Mouse (Mus musculus) left cerebral cortex, adult 9 months (tissue): Measurements from ENCODE around the gene Ctnnal1.

Experiments used
- DNase-seq, 2 experiments: peaks; one replicate each; pipeline ENCODE4 v3.0.0; 2022; ENCODE audit warnings: low spot score in 2 of 2

Ctnnal1 gene

DNA sequence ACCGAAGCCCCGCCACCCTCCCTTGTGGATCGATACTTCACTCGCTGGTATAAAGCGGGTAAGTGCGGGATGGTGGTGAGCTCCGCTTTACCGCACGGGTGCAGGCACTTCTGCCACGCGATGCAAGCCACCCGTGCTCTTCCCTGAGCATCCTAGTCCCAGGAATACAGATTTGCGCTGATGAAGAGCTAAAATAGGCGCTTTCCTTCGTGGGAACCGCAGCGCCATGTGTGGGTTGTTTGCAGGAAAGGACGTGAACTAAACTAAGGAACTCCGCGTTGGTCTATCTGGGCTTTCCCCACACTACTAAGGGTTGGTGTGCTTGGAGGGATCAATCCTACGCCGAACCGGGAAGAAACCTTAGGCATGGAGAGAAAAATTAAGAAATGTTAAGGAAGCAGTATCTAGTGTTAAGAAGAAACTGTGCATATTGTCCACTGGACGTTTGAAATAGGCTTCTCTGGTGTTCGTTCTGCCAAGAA lies 62.3 kb downstream of the Ctnnal1 start:
- DNase-seq: no peak

DNA sequence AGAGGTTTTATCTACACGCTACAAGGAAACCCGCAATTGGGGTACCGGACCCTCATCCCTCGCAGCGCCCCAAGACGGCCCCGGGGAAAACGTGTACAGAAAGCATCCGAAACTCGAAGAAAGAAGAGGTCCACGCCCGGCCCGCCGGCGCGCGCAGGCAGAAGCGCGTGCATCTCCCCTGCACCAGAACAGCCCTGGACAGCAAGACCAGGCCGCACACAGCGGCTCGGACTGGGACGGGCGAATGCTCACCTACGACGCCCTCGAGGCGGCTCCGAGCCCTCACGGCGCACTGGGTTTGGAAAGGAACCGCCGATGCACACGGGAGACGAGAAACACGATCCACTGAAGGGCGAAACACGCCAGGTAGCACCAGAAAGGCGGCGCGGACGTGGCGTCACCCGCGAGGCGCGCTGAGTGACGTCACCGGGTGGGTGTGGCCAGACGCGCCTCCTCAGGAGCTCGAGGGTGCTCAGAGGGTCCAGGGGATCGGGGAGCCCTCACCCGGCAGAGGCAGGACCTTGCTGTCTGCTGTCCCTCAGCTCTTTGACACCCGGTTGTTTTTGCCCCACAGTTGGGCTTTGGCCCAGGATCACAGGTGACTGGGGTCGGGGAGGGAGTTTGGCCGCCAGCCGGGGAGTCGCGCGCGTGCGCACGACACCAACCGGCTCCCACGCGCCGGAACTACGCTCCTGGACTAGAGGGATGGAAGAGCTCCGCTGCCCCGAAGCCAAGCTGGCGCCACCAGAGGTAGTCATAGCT lies 62.9 kb downstream of the Ctnnal1 start, which contains the start of the genes Elp1 and Fam206a:
TSS of gene Elp1 (minus strand) at position 425 of the 762 bp plus-strand sequence.
TSS of gene Fam206a (plus strand) at position 439 of the 762 bp plus-strand sequence.
- DNase-seq: peak; percentile 85 to 96

DNA sequence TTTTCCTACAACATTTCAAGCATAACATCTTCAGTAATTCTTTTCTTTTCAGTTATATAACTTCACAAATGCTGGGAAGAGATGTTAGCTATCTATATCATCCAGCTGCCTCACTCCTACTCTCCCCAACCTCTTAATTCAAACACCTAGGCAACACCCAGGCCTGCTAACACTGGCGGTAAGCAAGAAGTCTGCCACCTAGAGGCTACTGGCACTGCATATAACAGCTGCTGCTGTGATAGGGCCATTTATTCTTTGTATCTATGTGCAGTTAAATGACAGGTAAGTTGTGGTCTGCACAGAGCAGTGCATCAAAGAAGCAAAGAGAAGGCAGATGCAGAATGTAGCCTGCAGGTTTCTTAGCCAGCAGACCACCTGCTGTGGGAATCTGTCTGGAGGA lies 73.6 kb downstream of the Ctnnal1 start:
- DNase-seq: peak in 1 of 2 experiments; percentile 25

DNA sequence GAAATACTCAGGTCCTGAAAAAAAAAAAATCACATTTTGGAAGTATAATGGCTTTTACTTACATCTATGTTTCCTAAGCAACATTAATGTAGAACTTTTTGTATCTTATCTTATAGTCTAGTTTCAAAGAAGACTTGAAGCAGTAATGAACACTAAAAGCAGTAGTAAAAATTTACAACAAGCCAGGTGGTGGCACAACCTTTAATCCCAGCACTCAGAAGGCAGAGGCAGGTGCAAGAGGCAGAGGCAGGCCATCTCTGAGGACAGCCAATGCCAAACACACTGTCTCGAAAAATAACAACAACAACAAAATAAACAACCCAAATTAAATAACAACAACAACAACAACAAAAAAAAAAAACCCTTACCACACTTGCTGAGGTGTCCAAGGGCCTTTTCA lies 93.9 kb downstream of the Ctnnal1 start:
- no peak for DNase-seq

DNA sequence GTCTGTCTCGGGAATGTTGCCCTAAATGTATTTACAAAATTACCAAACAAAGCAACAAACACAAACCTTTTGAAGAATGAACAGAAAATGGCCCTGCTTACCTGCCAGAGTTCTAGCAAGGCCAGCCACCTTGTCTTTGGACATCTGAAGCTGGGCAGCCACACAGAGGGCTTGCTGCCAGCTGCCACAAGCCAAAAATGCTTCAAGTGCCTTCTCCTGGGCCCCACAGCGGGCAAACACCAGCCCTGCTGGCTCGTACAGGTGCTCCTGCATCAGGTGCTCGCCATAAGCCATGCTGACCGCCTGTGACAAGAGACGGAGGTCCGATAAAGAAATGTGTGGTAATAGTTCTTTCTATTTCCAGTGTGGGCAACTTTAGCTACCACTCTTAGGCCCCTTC lies 96.1 kb downstream of the Ctnnal1 start:
- no peak for DNase-seq

DNA sequence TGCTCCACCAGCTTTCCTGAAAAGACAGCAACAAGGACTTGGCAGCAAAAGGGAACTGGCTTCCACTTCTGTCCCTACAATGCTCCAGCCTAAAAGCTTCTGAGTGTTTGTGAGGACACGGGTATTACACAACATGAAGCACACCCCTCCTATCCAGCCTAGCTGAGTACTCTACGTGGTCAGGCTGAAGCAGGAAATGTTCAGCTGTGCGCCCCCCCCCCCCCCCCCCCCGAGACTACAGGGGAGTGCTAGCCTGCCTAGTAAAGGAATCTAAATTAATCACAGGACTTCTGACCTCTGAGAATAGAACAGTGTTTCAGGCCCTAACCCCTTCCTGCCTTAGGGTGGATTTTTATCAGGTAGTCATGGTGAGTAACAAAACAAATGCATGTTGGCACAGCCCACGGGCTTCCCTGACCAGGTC lies 97.1 kb downstream of the Ctnnal1 start:
- no peak for DNase-seq
